Comparison of ENCODE assay signal across 28 mouse cellular contexts in genomic region chr16:32810321-32810720, GRCm38 (mm10). TPM values are rescaled to one million over a fixed set of nuclear protein-coding genes. Genes with fewer than 3 reads are reported as not detected.
A peak's percentile ranks its signal among the peaks of the same experiment; 100 is the strongest.
DNase-seq lines count a peak whose midpoint lies in the region; ATAC-seq and TF ChIP-seq lines count a peak whose summit lies in the region.
"Had no signal": no experiment of that assay in that cellular context is flagged by ENCODE, and none has a peak within 500 bp of the region (broad histone marks: within the 10 kb centered on the region; RNA-seq: fewer than 3 reads in every experiment).

Gene Smbd1 (minus strand): TSS chr16:32810477.

- WGBS in intestine, postnatal 0 days = 55% methylated on average over 4 of the region's 4 CpGs

- peaks cover 8% of the 10 kb centered on the region; the same call in 1 of the 2 replicates for H3K4me1 ChIP-seq in intestine, postnatal 0 days (replicated peaks; ENCODE audit: control insufficient read depth, insufficient read depth, low read length)

- no peaks in the 10 kb centered on the region for H3K27me3 ChIP-seq in intestine, postnatal 0 days (replicated peaks; ENCODE audit: control insufficient read depth, insufficient read depth, low read length)
- H3K27me3 ChIP-seq: forebrain, embryonic 15.5 days; hindbrain, embryonic 15.5 days had no signal

- no peak within 1 kb of the TSS for H3K4me3 ChIP-seq in gastrocnemius, adult 2 months
- no peak within 1 kb of the TSS for H3K4me3 ChIP-seq in intestine, postnatal 0 days (ENCODE audit: low read depth, low read length)
- H3K4me3 ChIP-seq: forebrain, embryonic 12.5 days; forebrain, embryonic 15.5 days; heart, embryonic 10.5 days; hindbrain, embryonic 12.5 days; hindbrain, embryonic 15.5 days had no signal

- ATAC-seq in intestine, postnatal 0 days = peak; percentile 76
- ATAC-seq in erythroblast, adult 5-6 weeks (replicated peaks; ENCODE audit: low FRiP score, poor library complexity, severe bottlenecking) = no peak
- ATAC-seq: activated CD4-positive, CD25-positive, alpha-beta regulatory T cell, adult 4 months; forebrain, embryonic 15.5 days had no signal

- no peak within 1 kb of the TSS for H3K9ac ChIP-seq in intestine, postnatal 0 days (ENCODE audit: low read depth, low read length)
- H3K9ac ChIP-seq: forebrain, embryonic 12.5 days; forebrain, embryonic 15.5 days; hindbrain, embryonic 12.5 days; hindbrain, embryonic 15.5 days had no signal

- no peak within 1 kb of the TSS for H3K4me2 ChIP-seq in intestine, postnatal 0 days (replicated peaks; ENCODE audit: low read depth)
- H3K4me2 ChIP-seq: forebrain, embryonic 12.5 days; forebrain, embryonic 15.5 days; hindbrain, embryonic 12.5 days; hindbrain, embryonic 15.5 days had no signal

- DNase-seq in gastrocnemius, adult 2 months = no peak
- DNase-seq in gastrocnemius, postnatal 25 days = no peak
- no peak for DNase-seq in gonadal fat pad, adult 2 months (ENCODE audit: low read depth)
- DNase-seq in cerebellum, postnatal 36 days = no peak
- DNase-seq: adrenal gland, adult 8-10 months; adrenal gland, postnatal 25 days; cerebellum, adult 11-12 months; cerebellum, adult 8-10 months; cerebellum, postnatal 10 days; gastrocnemius, postnatal 10 days; heart, adult 18-20 months had no signal

- H3K36me3 ChIP-seq in intestine, postnatal 0 days (ENCODE audit: control insufficient read depth, insufficient read depth) = no peaks in the 10 kb centered on the region
- H3K36me3 ChIP-seq: forebrain, embryonic 12.5 days; forebrain, embryonic 15.5 days; heart, embryonic 10.5 days; hindbrain, embryonic 12.5 days; hindbrain, embryonic 15.5 days had no signal

- no peaks in the 10 kb centered on the region for H3K9me3 ChIP-seq in intestine, postnatal 0 days (ENCODE audit: control insufficient read depth)
- H3K9me3 ChIP-seq: forebrain, embryonic 12.5 days; forebrain, embryonic 15.5 days; heart, embryonic 10.5 days; hindbrain, embryonic 12.5 days; hindbrain, embryonic 15.5 days had no signal

- H3K27ac ChIP-seq in gastrocnemius, adult 2 months = 0 out of 2 replicates have a peak within 1 kb of the TSS, but pooled peaks have one; percentile 20
- H3K27ac ChIP-seq in intestine, postnatal 0 days (ENCODE audit: low read depth, low read length) = no peak within 1 kb of the TSS
- H3K27ac ChIP-seq: forebrain, embryonic 12.5 days; forebrain, embryonic 15.5 days; heart, embryonic 10.5 days; hindbrain, embryonic 12.5 days; hindbrain, embryonic 15.5 days had no signal

- intact Hi-C loops in gastrocnemius, adult 2 months (cut with DNase I) = loop anchor here (5.0 kb wide), 3 partner anchors 67 to 342 kb away; partner anchors contain the start of genes Fyttd1 and Rubcn

- no peak for TF ChIP-seq CTCF in gastrocnemius, adult 2 months (IDR thresholded peaks at IDR 0.05)
- peak; percentile 64 for TF ChIP-seq CTCF in intestine, postnatal 0 days (IDR thresholded peaks at IDR 0.05; ENCODE audit: low read depth)

RNA-seq across cellular contexts. Expression of gene Smbd1, which starts in this region (rescaled TPM):
- not detected for total RNA-seq in gastrocnemius, adult 2 months (2021)
- not detected for total RNA-seq in gastrocnemius, postnatal 25 days (2021)
- 26.6 and 32.6 TPM in 2 replicates for polyA plus RNA-seq in gonadal fat pad, adult 2 months (2012; rRNA removed)
- 2.3 and 3.2 TPM in 2 replicates for polyA plus RNA-seq in intestine, postnatal 0 days (2015; fragmentation: Nextera tagmentation; extraction: Ambion mirVana)
- not detected in 2 replicates for total RNA-seq in erythroblast, adult 5-6 weeks (2015; ENCODE audit: low replicate concordance)
- not detected in 2 replicates for total RNA-seq in erythroblast, adult 5-6 weeks (2017; ENCODE audit: low replicate concordance)
- total RNA-seq: adrenal gland, adult 8-10 months; adrenal gland, postnatal 25 days; gastrocnemius, postnatal 10 days; gastrocnemius, postnatal 4 days; heart, adult 18-20 months; heart, postnatal 25 days; hematopoietic stem cell, adult 5-6 weeks had no signal
- polyA plus RNA-seq: activated CD4-positive, CD25-positive, alpha-beta regulatory T cell, adult 4 months; brain, embryonic 14.5 days; embryonic facial prominence, embryonic 11.5 days; embryonic facial prominence, embryonic 14.5 days; forebrain, embryonic 12.5 days; forebrain, embryonic 15.5 days; heart, embryonic 10.5 days; heart, embryonic 14.5 days; heart, postnatal 0 days; hindbrain, embryonic 12.5 days; hindbrain, embryonic 15.5 days; intestine, embryonic 14.5 days had no signal
